Mouse (Mus musculus) spleen, adult 2 months (tissue): Measurements from ENCODE around the gene Dnajc25. TPM values are rescaled to one million over a fixed set of nuclear protein-coding genes. Genes with fewer than 3 reads are reported as not detected.

Experiments
- DNase-seq, 2 experiments: peaks; one replicate each; pipeline versions ENCODE4 v3.0.0 to v3.0.0-alpha.2; 2012 to 2021; ENCODE audit warnings: low spot score in 2 of 2, low read depth in 1 of 2
- H3K27ac ChIP-seq: fragments of 200-500 bp; 2 replicates; pipeline ENCODE4 v1.5.1; 2012; ENCODE audit warnings: low read length, inconsistent platforms; ENCODE audit not compliant: insufficient read depth
- H3K27me3 ChIP-seq: fragments of 200-500 bp; 2 replicates; pipeline ENCODE4 v1.6.1; 2012; ENCODE audit warnings: mild to moderate bottlenecking, moderate library complexity, low read length, inconsistent platforms; ENCODE audit not compliant: control insufficient read depth, insufficient read depth
- H3K36me3 ChIP-seq: fragments of 200-500 bp; 2 replicates; pipeline ENCODE4 v1.6.1; 2012; ENCODE audit warnings: mild to moderate bottlenecking, low read length, inconsistent platforms; ENCODE audit not compliant: control insufficient read depth, insufficient read depth
- H3K4me1 ChIP-seq: fragments of 200-500 bp; 2 replicates; pipeline ENCODE4 v1.6.1; 2011; ENCODE audit warnings: inconsistent platforms; ENCODE audit not compliant: control insufficient read depth, insufficient read depth, insufficient read length
- H3K4me3 ChIP-seq: fragments of 200-500 bp; 2 replicates; pipeline ENCODE4 v1.5.1; 2011; ENCODE audit warnings: mild to moderate bottlenecking, inconsistent platforms; ENCODE audit not compliant: insufficient read depth, insufficient read length; ENCODE audit errors: extremely low read depth
- CTCF ChIP-seq: fragments of 200-500 bp; IDR thresholded peaks from 2 replicates; pipeline ENCODE4 v1.5.1; 2011; ENCODE audit warnings: mild to moderate bottlenecking, inconsistent platforms; ENCODE audit not compliant: insufficient read depth, insufficient read length, insufficient replicate concordance; ENCODE audit errors: extremely low read depth
- POLR2A ChIP-seq: fragments of 200-500 bp; IDR thresholded peaks from 2 replicates; pipeline ENCODE4 v1.6.1; 2011; ENCODE audit warnings: low read depth, low read length, inconsistent platforms
- WGBS: fragments of 180-500 bp; shearing (Covaris S2); methylation state at CpG from one replicate; pipeline ENCODE4 v1.1.7; 2018; 5-methylcytosine and 5-hydroxymethylcytosine counted together
- polyA plus RNA-seq: library from polyadenylated mRNA; depleted of rRNA; stranded (reverse); fragments of >200 nt; gene quantifications from 2 replicates; pipeline ENCODE4 v1.2.3, GENCODE M21; 2012; rRNA removed

Dnajc25 gene
- 1.4 and 2.9 TPM in 2 replicates for polyA plus RNA-seq

DNA sequence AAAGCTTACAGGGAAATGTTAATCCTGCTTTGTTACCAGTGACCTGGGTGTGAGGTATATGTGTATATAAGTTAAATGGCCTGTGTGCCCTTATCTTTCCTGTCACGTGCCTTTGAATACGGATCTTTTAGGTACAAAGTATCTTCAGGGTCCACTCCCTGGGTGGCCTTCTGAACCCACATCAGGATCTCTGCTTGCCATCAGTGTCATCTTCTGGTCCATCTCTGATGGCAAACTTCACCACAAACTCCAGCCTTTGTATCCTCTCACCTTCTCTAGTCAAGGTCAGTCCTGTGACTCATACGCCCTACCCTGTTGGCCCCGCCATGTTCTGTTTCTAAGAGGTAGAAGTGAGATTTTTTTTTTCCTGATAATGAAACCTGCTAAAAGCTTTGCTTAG is at the start of gene Dnajc25:
Gene Dnajc25 (plus strand): TSS at position 301 of the 400 bp plus-strand sequence.
- Histone ChIP-seq H3K4me1 (no peaks in the 10 kb centered on the region), H3K36me3 (no peaks in the 10 kb centered on the region), H3K27ac (no peak within 1 kb of the TSS), H3K27me3 (no peaks in the 10 kb centered on the region), H3K4me3 (no peak within 1 kb of the TSS)
- WGBS: 84% methylated on average over 4 of the region's 4 CpGs
- no peak for DNase-seq
- TF ChIP-seq CTCF (no peak), POLR2A (no peak)

DNA sequence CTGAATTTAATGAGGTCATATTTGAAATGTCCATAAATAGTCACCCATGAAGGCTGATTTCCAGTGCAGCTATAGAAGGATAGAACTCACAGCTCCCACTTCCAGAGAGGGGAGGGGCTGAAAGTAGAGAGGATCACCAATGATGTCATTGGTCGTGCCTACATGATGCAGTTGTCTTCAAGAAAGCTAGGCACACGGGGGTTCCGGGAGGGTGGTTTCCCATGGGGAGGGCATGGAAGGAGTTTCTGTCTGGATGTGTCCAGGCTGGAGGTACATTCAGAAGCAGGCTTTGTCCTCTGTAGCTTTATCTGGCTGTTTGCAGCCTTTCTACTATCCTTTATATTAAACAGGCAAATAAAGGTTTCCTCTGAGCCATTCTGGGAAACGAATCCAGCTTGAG is 46.5 kb upstream of the Dnajc25 start:
- peaks cover 4% of the 10 kb centered on the region; the same call in 1 of the 2 replicates for H3K4me1 ChIP-seq
- H3K4me3 ChIP-seq: no peak overlapping the region
- no peak for TF ChIP-seq POLR2A
- no peak for TF ChIP-seq CTCF
- H3K27ac ChIP-seq: no peak overlapping the region
- no peaks in the 10 kb centered on the region for H3K36me3 ChIP-seq
- no peaks in the 10 kb centered on the region for H3K27me3 ChIP-seq
- 92% methylated on average over 4 of the region's 4 CpGs for WGBS
- DNase-seq: no peak

DNA sequence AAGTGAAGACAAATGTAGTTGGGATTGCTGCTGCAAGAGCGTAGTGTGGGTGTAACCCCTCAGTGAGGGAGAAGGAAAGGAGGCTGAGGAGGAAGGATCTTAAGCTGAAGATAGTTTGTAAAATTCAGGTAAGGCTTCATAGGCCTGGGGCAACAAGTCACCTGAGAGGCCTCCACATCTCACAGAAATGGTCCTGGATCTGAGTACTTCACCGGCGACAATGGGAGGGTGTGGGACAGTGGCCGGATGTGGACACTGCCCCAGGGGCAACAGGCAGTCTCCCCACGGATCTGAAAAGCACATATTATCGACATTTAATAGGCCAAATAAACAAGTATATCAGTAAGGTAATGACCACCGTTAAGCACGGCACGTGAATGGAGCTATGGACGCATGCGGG is 42.2 kb upstream of the Dnajc25 start:
- Histone ChIP-seq H3K27me3 (no peaks in the 10 kb centered on the region), H3K4me3 (no peak overlapping the region), H3K36me3 (no peaks in the 10 kb centered on the region), H3K4me1 (0 out of 2 replicates have a peak, but pooled peaks cover 2% of the 10 kb centered on the region), H3K27ac (no peak overlapping the region)
- TF ChIP-seq POLR2A: no peak
- no peak for TF ChIP-seq CTCF
- DNase-seq: no peak
- WGBS: 92% methylated on average over 11 of the region's 11 CpGs

DNA sequence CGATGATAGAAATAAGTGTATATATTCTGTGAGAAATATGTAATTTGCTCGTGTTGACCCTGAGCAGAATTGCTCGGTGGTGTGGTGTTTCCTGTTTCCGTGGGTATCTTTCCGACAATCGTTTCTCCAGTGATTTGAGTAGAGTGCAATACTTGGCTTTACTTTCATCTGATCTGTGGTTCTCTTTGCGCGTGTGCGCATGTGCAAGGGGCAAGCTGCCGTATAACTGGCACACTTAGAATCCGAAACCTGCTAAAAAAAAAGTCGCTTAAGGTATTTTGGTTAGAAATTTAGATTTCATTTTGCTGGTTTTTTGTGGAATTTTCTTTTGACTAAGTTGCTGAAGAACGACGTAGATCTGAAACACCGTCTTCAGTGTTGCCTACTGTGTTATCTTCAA is 33.1 kb upstream of the Dnajc25 start:
- H3K36me3 ChIP-seq: no peaks in the 10 kb centered on the region
- no peak overlapping the region for H3K4me3 ChIP-seq
- no peaks in the 10 kb centered on the region for H3K27me3 ChIP-seq
- H3K4me1 ChIP-seq: no peaks in the 10 kb centered on the region
- no peak for TF ChIP-seq POLR2A
- TF ChIP-seq CTCF: no peak
- 83% methylated on average over 15 of the region's 15 CpGs for WGBS
- H3K27ac ChIP-seq: no peak overlapping the region
- DNase-seq: no peak

DNA sequence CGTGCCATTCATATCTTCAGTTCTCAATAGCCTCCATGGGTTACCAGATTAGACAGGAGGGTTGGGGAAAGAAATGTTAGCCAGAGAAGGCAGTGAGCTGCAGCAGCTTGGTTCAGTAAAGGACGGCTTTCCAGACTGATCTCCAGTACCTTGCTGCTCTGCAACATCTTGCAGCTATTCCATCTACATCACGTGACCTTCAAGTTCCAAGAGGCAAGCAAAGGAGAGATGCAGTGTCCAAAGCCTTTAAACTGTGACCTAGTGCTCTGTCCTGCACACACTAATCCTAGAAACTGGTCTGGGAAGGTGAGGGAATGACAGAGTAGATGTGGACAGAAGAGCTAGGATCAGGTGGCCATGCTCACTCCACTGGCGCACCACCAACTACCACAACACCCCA is 31.6 kb upstream of the Dnajc25 start:
- Histone ChIP-seq H3K4me1 (no peaks in the 10 kb centered on the region), H3K36me3 (no peaks in the 10 kb centered on the region), H3K4me3 (no peak overlapping the region), H3K27me3 (no peaks in the 10 kb centered on the region), H3K27ac (no peak overlapping the region)
- DNase-seq: no peak
- WGBS: 93% methylated on average over 4 of the region's 4 CpGs
- no peak for TF ChIP-seq POLR2A
- no peak for TF ChIP-seq CTCF

DNA sequence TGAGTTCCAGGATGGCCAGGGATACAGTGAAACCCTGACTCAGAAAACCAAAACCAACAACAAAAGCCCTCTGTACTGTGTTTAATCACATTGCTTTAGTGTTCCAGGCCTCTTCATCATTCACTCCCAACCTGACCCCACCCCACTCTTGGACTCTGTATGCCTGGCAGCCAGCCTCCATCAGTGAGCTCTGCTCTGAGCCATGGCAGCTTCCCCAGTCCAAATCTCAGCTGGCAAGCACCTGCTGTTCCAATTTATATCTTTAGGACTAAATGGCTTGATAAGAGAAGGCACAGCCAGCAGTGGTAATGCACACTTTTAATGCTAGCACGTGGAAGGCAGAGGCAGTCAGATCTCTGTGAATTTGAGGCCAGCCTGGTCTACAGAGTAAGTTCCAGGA is 29.7 kb upstream of the Dnajc25 start:
- Histone ChIP-seq H3K36me3 (no peaks in the 10 kb centered on the region), H3K4me3 (no peak overlapping the region), H3K27ac (no peak overlapping the region), H3K4me1 (no peaks in the 10 kb centered on the region), H3K27me3 (no peaks in the 10 kb centered on the region)
- 86% methylated on average over 1 of the region's 1 CpGs for WGBS
- DNase-seq: no peak
- TF ChIP-seq POLR2A (no peak), CTCF (no peak)

DNA sequence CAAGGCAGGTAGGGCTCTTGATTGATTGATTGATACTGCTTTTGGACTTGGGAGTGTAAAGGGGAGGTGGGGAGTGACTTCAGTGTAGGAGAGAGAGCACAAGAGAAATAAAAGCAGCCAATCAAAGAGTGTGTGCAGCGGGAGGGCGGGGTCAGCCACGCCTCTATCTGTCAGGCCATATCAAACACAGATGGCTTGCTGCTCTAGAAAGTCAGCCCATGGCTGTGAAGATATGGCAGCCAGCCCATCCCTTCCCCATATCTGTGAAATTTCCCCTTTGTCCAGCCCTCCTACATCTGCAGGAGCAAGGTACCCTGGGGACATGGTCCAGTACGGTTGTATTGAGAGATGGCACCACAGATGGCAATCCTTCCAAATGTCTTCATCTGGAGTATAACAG is 24.2 kb upstream of the Dnajc25 start:
- DNase-seq: no peak
- TF ChIP-seq POLR2A (no peak), CTCF (no peak)
- no peaks in the 10 kb centered on the region for H3K36me3 ChIP-seq
- no peaks in the 10 kb centered on the region for H3K27me3 ChIP-seq
- no peaks in the 10 kb centered on the region for H3K4me1 ChIP-seq
- H3K27ac ChIP-seq: no peak overlapping the region
- WGBS: 81% methylated on average over 4 of the region's 4 CpGs
- no peak overlapping the region for H3K4me3 ChIP-seq

DNA sequence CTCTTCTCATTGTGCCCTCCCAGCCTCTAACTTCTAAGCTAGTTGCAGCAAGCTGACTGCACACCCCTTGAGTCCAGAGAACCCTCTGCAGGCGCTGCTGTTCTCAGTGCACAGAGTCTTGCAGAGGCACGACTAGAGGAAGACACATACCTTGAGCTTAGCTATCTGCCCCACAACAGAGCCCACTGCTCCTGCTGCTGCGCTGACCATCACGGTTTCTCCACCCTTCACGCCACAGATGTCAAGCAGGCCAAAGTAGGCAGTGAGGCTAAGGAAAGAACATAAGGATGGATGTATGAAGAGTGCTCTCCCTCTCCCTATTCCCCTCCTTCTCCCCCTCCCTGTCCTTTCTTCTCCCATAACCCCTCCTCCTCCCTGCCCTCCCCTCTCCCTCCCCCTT is 19.2 kb upstream of the Dnajc25 start:
- DNase-seq: no peak
- H3K27ac ChIP-seq: no peak overlapping the region
- TF ChIP-seq CTCF (no peak), POLR2A (no peak)
- H3K4me3 ChIP-seq: no peak overlapping the region
- H3K36me3 ChIP-seq: no peaks in the 10 kb centered on the region; the same call in 1 of the 2 replicates
- no peaks in the 10 kb centered on the region for H3K27me3 ChIP-seq
- 97% methylated on average over 5 of the region's 5 CpGs for WGBS
- H3K4me1 ChIP-seq: no peaks in the 10 kb centered on the region
